Mouse (Mus musculus) spleen, postnatal 14 days (tissue): ENCODE data around the gene Fam111a.

ENCODE experiments used
- DNase-seq, 2 experiments: peaks; one replicate each; pipeline ENCODE4 v3.0.0; 2021 to 2022; ENCODE audit warnings: low spot score in 2 of 2

Fam111a gene

DNA sequence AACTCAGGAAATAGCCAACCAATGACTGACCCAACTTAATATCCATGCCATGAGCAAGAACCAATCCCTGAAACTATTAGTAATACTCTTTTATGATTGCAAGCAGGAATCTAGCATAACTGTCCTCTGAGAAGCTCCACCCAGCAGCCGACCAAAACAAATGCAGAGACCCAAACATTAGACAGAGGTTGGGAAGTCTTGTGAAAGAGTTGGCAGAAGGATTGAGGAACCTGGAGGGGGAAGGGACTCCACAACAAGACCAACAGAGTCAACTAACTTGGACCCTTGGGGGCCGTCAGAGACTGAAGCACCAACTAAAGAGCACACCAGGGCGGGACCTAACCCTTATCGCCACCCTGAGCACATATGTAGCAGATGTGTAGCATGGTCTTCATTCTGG, 12.7 kb downstream of the Fam111a start:
- no peak for DNase-seq

GRCm38 (mm10) chr19:12564197-12564596, 18.7 kb downstream of the Fam111a start:
- no peak for DNase-seq

- peak in 1 of 2 experiments; percentile 14 for DNase-seq
Observed at GRCm38 (mm10) chr19:12567011-12567410, 21.5 kb downstream of the Fam111a start.

- DNase-seq, result no peak
Observed at GRCm38 (mm10) chr19:12570866-12571265, 25.3 kb downstream of the Fam111a start.

GRCm38 (mm10) chr19:12571687-12572086, 26.1 kb downstream of the Fam111a start:
- DNase-seq, result no peak

- no peak for DNase-seq
Observed at GRCm38 (mm10) chr19:12572614-12573265, 27.2 kb downstream of the Fam111a start.

DNA sequence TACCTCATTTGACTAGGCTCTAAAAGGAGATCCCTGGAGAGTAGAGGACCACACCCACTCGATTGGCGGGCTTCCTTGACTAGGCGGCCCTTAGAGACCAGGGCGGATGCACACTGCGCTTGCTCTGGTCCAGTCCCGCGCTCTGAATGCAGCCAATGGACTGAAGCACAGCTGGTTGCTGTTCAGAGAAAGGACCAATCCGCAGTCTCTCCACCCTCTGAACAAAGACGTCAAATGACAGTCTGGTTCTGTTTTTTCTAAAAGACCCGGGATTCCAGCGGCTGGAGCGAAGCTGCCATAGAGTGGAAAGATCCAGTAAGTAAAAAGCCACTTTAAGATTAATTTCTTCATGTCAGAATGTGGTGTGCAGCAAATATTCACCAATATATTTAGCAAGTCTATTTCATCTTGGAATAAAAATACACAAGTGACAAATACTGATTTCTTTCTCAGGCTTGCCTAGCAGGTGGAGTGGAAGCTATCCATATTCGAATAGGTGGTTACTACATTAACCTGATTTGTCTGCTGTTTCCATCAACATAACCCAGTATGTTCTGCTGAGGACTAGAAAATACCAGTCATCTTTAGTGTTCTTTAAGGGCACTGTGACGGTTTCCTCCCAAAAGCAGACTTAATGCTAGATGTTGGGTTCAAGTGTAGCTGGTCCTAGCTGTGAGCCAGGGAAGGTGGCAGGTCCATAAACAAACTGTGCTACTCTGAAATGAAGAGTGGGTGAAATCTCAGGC, 27.9 kb downstream of the Fam111a start:
- DNase-seq, result peak; percentile 74 to 82

DNA sequence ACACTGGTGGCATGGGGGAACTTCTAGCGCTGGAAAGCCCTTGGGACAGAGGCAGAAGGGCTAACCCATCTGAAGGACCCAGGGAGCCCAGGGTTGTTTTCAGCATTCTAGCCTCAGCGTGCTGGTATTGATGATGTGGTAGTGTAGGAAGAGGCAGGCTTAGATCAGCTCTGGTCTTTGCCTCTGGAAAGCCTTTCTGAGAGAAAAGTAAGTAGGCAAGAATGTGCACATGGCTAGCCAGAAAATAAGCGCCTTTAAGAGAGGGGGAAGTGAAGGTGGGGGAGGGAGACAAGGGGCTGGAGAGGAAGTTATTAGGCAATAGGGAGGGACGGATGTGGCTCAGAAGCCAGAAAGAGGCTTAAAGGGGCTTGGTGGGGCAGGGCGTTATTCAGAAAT, 28.5 kb downstream of the Fam111a start:
- DNase-seq, result peak in 1 of 2 experiments; percentile 28

GRCm38 (mm10) chr19:12575107-12575506, 29.6 kb downstream of the Fam111a start:
- DNase-seq, result no peak

DNA sequence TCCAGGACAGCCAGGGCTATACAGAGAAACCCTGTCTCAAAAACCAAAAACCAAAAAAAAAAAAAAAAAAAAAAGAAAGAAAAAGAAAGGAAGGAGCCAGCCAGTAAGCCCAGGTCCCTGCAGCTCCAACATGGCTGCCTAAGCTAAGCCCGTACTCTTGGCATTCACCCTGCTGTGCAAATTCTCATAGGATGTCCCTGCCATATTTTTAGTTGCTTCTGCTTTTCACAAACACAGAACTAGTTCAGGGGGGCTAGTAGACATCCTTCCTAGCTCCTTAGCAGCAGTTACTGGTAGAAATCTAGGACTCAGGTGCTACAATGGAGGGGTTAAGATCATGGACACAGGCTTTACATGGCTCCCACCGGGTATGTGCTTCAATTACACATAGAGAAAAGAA, 30.0 kb downstream of the Fam111a start:
- DNase-seq, result no peak

GRCm38 (mm10) chr19:12576639-12577038, 31.1 kb downstream of the Fam111a start:
- no peak for DNase-seq

DNA sequence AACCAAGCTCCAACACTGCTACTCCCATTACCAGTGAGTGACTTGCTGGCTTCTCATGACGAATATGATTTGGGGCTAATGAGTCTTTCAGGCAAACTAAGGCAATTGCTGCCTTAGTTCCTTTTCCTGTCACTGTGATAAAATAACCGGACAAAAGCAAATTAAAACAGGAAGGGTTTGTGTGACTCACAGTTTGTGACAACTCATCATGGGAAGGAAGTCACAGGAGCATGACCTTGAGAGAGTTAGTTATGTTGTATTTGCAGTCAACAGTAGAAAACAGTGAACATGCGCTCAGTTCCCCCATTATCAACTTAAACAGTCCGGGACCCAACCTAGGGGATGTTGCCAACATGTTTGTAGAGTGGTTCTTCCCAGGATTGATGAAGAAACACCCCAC, 39.8 kb downstream of the Fam111a start:
- no peak for DNase-seq

- peak; percentile 27 to 55 for DNase-seq
Observed at GRCm38 (mm10) chr19:12591908-12592307, 46.4 kb downstream of the Fam111a start.

DNA sequence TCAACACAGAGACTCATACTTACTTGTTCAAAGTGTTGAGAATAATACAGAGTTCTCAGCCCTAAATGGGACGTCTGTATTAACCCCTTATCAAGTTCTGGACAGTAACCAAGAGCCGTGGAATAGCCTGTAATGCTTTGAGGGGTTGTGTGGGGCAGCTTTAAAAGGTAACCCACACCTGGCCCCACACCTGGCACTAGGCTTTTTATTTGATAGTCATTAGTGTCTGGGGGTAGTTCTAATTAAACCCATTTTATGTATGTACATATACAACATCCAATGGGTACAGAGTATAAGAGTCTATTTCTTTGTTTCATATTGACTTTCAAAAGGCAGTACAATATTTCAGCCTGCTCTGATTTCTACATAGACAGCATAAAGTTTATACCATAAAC, 49.6 kb downstream of the Fam111a start:
- no peak for DNase-seq

DNA sequence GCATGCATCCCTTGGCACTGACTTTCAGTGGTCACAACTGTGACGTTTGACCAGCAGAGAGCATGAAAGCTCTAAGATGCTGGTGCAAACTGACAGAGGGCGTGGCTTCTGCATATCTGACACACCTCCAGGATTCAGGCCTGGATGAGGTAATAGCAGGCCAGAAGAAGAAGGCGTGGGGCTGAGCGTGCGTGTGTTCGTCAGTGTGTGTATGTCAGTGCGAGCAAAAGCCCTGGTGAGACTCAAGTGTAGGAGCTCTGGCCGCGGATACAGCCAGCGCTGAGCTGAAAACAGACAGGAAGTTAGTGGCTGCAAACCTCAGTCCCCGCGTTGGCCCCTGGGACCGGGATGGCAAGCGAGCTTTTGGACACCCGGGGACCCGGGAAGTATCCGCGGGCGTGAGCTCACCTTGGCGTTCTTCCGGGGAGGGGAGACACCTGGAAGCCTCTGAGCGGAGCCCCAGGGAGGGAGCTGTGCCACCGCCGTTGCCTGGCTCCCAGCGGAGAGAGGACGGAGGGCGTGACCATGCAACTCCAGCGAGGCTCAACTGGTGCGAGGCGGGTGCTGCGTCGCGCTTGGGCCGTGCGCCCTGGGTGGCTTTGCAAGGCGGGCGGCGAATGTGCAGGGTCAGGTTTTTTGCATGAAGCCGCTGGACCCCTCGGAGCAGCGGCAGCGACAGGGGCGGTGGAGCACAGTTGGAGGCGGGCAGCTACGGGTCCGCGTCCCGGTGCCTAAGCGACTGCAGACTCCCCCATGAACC, 50.2 kb downstream of the Fam111a start:
- peak in 1 of 2 experiments; percentile 18 for DNase-seq

- no peak for DNase-seq
Observed at GRCm38 (mm10) chr19:12596290-12597072, 50.9 kb downstream of the Fam111a start.

DNA sequence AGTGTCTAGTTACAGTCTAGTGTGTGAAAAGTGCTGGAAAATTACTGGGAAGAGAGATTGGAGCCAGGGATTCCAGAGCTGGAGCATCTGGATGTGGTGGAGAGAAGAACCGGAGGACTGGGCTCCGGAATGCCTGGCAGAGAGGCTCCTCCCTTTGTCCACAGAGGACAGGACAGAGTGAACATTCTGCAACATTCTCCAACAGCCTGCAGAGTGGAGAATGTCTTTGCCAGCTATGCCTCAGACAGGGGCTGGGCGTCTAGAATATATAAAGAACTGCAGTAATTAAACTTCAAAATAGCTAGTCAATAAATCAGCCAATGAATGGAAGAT, 51.5 kb downstream of the Fam111a start:
- no peak for DNase-seq

GRCm38 (mm10) chr19:12598674-12599073, 53.1 kb downstream of the Fam111a start:
- no peak for DNase-seq

DNA sequence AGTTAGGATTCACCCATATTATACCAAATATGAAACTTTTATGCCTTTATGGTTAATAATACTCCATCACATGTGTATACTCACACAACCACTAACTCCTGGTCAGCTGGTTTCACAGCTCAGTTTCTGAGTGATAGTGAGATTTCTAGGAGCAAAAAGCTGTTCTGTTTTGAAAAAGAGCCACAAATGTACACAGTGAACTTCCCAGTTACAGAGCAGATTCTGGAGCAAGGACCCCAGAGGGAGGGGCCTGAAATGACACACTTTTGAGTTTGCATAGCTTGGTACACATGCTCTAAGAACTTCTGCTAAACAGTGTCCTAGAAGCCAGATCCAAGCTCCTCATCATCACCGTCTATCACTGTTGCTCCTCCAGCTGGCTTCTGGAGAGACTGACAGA, 54.1 kb downstream of the Fam111a start, which contains the start of gene Gm4952:
Gene Gm4952, plus strand, starts transcription at position 301 of the 400 bp plus-strand sequence.
- no peak for DNase-seq

- DNase-seq, result no peak
Observed at GRCm38 (mm10) chr19:12600684-12601480, 55.3 kb downstream of the Fam111a start.

- DNase-seq, result no peak
Observed at GRCm38 (mm10) chr19:12608336-12608735, 62.8 kb downstream of the Fam111a start.
